Mouse (Mus musculus) heart, embryonic 16.5 days (tissue): Measurements from ENCODE around the gene Cgas. TPM values are rescaled to one million over a fixed set of nuclear protein-coding genes. Genes with fewer than 3 reads are reported as not detected.

Experiments
- ATAC-seq: fragments of 200-750 bp; cut with Nextera tagmentation; replicated peaks from 2 replicates; pipeline ENCODE4 v1.8.0; 2017; ENCODE audit warnings: moderate number of reproducible peaks; ENCODE audit not compliant: insufficient read depth, low FRiP score; ENCODE audit errors: extremely low read depth
- H3K27ac ChIP-seq: fragments of 300-500 bp; sonication (generic); 2 replicates; pipeline ENCODE4 v1.5.1; 2014; ENCODE audit warnings: mild to moderate bottlenecking, low read length, control low read depth, moderate library complexity
- H3K27me3 ChIP-seq: fragments of 300-500 bp; sonication (generic); 2 replicates; pipeline ENCODE4 v1.6.1; 2014; ENCODE audit warnings: low read length, mixed read lengths; ENCODE audit not compliant: control insufficient read depth, insufficient read depth
- H3K36me3 ChIP-seq: fragments of 300-500 bp; sonication (generic); 2 replicates; pipeline ENCODE4 v1.6.1; 2014; ENCODE audit not compliant: control insufficient read depth, insufficient read depth
- H3K4me1 ChIP-seq: fragments of 300-500 bp; sonication (generic); 2 replicates; pipeline ENCODE4 v1.6.1; 2014; ENCODE audit warnings: low read length, mixed read lengths; ENCODE audit not compliant: control insufficient read depth, insufficient read depth
- H3K4me2 ChIP-seq: fragments of 300-500 bp; sonication (generic); 2 replicates; pipeline ENCODE4 v1.6.1; 2014; ENCODE audit warnings: low read depth, mild to moderate bottlenecking, control low read depth, low read length
- H3K4me3 ChIP-seq: fragments of 300-500 bp; sonication (generic); 2 replicates; pipeline ENCODE4 v1.5.1; 2014; ENCODE audit warnings: mild to moderate bottlenecking, control low read depth, low read length
- H3K9ac ChIP-seq: fragments of 300-500 bp; sonication (generic); 2 replicates; pipeline ENCODE4 v1.6.1; 2014; ENCODE audit warnings: low read length, control low read depth
- H3K9me3 ChIP-seq: fragments of 300-500 bp; sonication (generic); replicated peaks from 2 replicates; pipeline ENCODE4 v1.6.1; 2016; ENCODE audit warnings: low read length; ENCODE audit not compliant: control insufficient read depth
- WGBS: fragments of 180-500 bp; shearing (Covaris S2); extraction: QIAGEN DNeasy Blood & Tissue Kit; methylation state at CpG from one replicate; pipeline ENCODE4 v1.1.7; 2014; 5-methylcytosine and 5-hydroxymethylcytosine counted together
- polyA plus RNA-seq: library from polyadenylated mRNA; unstranded; fragments of >200 nt; fragmentation: Nextera tagmentation; extraction: Ambion mirVana; gene quantifications from 2 replicates; pipeline ENCODE4 v1.2.1, GENCODE M21; 2015

Gene Cgas
- polyA plus RNA-seq, 1 experiment from 2014 or later: 1.5 TPM

DNA sequence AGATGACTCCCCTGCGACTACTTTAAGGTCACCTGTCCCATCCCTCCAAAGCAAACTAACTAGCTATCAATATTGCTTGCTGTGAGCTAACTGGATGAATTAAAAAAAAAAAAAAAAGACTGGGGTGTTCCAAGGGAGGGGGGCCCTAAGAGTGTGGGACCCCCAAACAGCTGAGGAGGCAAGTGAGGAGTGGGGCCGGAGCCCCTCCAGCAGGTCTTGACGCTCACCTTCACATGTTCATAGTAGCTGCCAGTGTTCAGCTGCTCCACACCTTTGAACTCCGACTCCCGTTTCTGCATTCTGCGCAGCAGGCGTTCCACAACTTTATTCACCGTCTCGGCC is 829 bp downstream of the Cgas start:
- WGBS: 3% methylated on average over 9 of the region's 9 CpGs
- Histone ChIP-seq H3K4me2 (peak overlapping the region; percentile 93), H3K27me3 (peaks cover 38% of the 10 kb centered on the region), H3K36me3 (no peaks in the 10 kb centered on the region), H3K4me1 (0 out of 2 replicates have a peak, but pooled peaks cover 3% of the 10 kb centered on the region), H3K4me3 (peak overlapping the region; percentile 66), H3K9ac (peak overlapping the region; percentile 75), H3K27ac (no peak overlapping the region), H3K9me3 (no peaks in the 10 kb centered on the region)
- no peak for ATAC-seq

DNA sequence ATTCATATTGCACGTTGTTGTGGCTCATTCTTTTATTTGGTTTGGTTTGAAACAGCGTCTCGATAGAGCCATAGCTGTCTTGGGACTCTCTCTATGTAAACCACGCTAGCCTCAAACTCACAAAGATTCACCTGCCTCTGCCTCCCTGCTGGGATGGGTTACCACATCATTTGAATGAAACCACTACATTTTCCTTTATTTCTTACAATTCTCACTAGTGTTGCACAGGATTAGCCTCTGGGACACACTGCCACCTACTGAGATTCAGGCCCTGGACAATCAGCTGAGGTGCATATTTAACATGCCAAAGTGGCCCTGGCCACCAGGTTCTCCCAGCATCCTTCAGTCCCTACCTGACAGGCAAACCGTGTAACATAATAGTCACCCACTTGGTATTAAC is 3.6 kb downstream of the Cgas start:
- Histone ChIP-seq H3K9me3 (no peaks in the 10 kb centered on the region), H3K27me3 (peaks cover 26% of the 10 kb centered on the region), H3K27ac (no peak overlapping the region), H3K4me2 (no peak overlapping the region), H3K36me3 (no peaks in the 10 kb centered on the region), H3K9ac (no peak overlapping the region), H3K4me3 (no peak overlapping the region), H3K4me1 (0 out of 2 replicates have a peak, but pooled peaks cover 3% of the 10 kb centered on the region)
- WGBS: 69% methylated on average over 5 of the region's 5 CpGs
- no peak for ATAC-seq

DNA sequence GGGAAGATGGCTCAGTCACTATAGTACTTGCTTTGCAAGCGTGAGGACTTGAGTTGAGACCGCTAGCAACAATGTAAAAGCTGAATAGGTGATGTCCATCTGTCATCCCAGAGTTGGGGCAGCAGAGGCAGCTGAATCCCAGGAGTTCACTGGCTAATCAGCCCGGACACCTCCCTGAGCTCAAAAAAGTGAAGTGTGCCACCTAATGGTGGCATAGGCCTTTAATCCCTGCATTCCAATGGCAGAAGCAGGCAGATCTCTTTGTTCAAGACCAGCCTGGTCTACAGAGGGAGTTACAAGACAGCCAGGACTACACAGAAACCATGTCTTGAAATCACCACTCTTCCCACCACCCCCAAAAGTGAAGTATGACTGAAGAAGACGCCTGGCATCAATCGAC is 10.6 kb downstream of the Cgas start:
- Histone ChIP-seq H3K27me3 (peaks cover 2% of the 10 kb centered on the region; the same call in 1 of the 2 replicates), H3K4me3 (no peak overlapping the region), H3K27ac (no peak overlapping the region), H3K36me3 (no peaks in the 10 kb centered on the region), H3K9ac (no peak overlapping the region), H3K9me3 (no peaks in the 10 kb centered on the region), H3K4me2 (no peak overlapping the region), H3K4me1 (0 out of 2 replicates have a peak, but pooled peaks cover 2% of the 10 kb centered on the region)
- 87% methylated on average over 5 of the region's 5 CpGs for WGBS
- no peak for ATAC-seq

DNA sequence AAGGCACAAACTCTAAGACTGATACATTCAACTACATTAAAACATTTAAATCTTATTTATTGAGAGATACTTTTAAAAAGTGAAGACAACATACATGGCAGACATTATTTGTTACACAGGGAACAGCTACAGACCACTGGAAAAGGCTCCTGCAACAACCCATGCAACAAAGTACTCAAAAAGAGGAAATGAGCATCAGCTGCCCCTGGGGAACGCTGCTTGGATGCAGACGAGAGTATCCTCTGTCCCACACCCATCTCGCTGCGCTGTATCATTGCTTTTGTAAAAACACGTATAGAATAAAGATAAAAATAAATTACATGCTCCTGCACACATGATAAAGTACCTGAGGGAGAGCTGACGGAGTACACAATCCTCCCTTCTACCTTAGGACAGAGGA is 12.6 kb downstream of the Cgas start:
- no peak for ATAC-seq
- no peak overlapping the region for H3K4me3 ChIP-seq
- WGBS: 78% methylated on average over 6 of the region's 6 CpGs

DNA sequence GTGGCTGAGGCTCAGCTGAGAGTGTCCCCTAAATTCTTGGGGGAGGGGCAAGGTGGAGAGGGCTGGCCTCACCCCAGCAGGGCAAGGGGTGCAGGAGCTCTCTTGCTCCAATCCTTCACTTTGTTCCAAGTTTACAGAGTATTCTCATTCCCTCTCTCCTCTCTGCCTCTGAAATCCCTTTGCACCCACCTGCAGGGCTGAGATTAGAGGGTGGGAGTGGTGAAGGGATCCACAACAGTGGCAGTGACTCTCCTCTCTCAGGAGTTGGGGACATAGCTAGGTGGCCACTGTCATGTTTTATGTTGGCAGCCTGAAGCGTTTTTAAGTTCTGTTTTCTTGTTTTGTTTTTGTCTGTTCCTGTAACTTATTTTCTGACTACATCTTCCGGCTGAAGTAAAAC is 13.5 kb downstream of the Cgas start:
- Histone ChIP-seq H3K4me1 (0 out of 2 replicates have a peak, but pooled peaks cover 2% of the 10 kb centered on the region), H3K9me3 (no peaks in the 10 kb centered on the region), H3K27ac (no peak overlapping the region), H3K36me3 (no peaks in the 10 kb centered on the region), H3K27me3 (peaks cover 2% of the 10 kb centered on the region; the same call in 1 of the 2 replicates), H3K4me3 (no peak overlapping the region), H3K4me2 (no peak overlapping the region), H3K9ac (no peak overlapping the region)
- WGBS: 61% methylated on average over 2 of the region's 2 CpGs
- no peak for ATAC-seq

More for the DNA sequence above, 12.6 kb downstream of the Cgas start:
- no peak overlapping the region for H3K27ac ChIP-seq
- no peaks in the 10 kb centered on the region for H3K9me3 ChIP-seq
- no peak overlapping the region for H3K4me2 ChIP-seq
- 0 out of 2 replicates have a peak, but pooled peaks cover 2% of the 10 kb centered on the region for H3K4me1 ChIP-seq
- H3K9ac ChIP-seq: no peak overlapping the region
- H3K27me3 ChIP-seq: peaks cover 2% of the 10 kb centered on the region; the same call in 1 of the 2 replicates
- H3K36me3 ChIP-seq: no peaks in the 10 kb centered on the region

DNA sequence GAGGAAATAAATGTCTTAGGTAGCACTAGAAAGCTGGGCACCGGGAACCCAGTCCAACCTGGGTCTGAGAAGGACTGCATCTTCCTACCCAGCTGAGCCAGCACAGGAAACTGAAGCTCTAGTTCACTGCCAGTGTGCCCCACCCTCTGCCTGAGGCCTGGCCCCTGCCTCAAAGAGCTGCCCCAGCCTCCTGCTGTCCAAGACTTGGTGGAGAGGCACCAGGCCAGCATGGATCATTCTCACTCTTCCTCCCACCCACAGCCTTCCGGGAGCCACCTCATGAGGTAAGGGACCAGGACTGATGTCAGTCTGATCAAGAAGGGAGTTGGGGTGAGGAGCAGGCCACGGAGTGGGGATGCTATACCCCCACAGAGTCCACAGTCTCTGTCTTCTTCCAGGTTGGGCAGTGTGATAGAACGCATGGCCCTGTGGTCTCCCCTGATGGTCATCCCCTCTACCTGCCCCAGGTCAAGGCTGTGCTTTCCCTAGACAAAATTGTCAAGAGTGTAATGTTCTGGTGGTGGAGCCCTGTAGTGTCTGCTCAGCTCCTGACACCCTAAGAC is 14.1 kb downstream of the Cgas start:
- Histone ChIP-seq H3K9ac (no peak overlapping the region), H3K9me3 (no peaks in the 10 kb centered on the region), H3K36me3 (no peaks in the 10 kb centered on the region), H3K4me1 (0 out of 2 replicates have a peak, but pooled peaks cover 2% of the 10 kb centered on the region), H3K4me3 (no peak overlapping the region), H3K4me2 (no peak overlapping the region), H3K27me3 (peaks cover 2% of the 10 kb centered on the region; the same call in 1 of the 2 replicates), H3K27ac (no peak overlapping the region)
- WGBS: 83% methylated on average over 4 of the region's 4 CpGs
- no peak for ATAC-seq

DNA sequence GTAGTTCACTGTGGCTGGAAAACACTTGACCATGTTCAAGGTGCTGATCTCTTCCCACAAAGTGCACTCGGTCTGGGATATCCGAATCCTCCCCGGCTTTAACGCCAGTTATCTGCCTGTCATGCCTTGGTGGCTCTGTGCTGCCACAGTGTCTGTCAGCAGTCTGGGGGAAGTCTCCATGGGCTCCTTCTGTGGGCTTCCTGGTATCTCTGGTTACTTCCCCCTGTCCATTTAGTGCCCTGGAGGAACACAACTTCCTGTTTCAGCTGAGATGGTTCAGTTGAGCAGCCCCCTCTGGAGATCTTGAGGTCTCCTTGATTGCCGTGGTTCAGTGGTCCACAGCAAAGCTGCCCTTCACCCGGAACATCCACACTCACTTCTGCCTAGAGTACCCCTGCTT is 14.9 kb downstream of the Cgas start:
- no peak for ATAC-seq
- Histone ChIP-seq H3K27me3 (peaks cover 2% of the 10 kb centered on the region; the same call in 1 of the 2 replicates), H3K27ac (no peak overlapping the region), H3K4me2 (no peak overlapping the region), H3K36me3 (no peaks in the 10 kb centered on the region), H3K9ac (no peak overlapping the region), H3K4me1 (0 out of 2 replicates have a peak, but pooled peaks cover 2% of the 10 kb centered on the region), H3K9me3 (no peaks in the 10 kb centered on the region), H3K4me3 (no peak overlapping the region)
- WGBS: 67% methylated on average over 6 of the region's 6 CpGs

DNA sequence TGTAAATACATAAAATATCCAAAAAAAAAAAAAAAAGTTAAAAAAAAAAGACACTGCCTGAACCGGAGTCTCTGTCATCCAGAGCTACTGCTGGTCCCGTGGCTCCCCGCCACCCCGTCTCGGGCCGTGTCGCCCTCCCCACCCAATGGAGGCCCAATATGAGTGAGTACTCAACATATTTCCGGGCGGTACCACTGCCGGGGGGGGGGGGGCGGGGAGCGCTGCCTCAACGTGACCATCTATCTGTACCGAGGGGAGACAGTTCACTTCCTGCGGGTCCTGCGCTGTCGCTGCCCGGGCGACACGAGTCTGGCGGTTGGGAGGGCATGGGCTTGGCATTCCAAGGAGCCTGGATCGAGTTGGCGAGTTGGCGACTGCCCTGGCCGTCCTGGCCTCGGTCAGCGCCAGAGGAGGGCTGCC is 15.7 kb downstream of the Cgas start:
- Histone ChIP-seq H3K9ac (peak overlapping the region; percentile 66), H3K4me3 (peak overlapping the region; percentile 51), H3K4me1 (0 out of 2 replicates have a peak, but pooled peaks cover 2% of the 10 kb centered on the region), H3K4me2 (peak overlapping the region; percentile 82), H3K36me3 (no peaks in the 10 kb centered on the region), H3K27ac (no peak overlapping the region), H3K9me3 (no peaks in the 10 kb centered on the region), H3K27me3 (peaks cover 2% of the 10 kb centered on the region; the same call in 1 of the 2 replicates)
- peak; percentile 23; the same call in 1 of the 2 replicates for ATAC-seq
- WGBS: 27% methylated on average over 25 of the region's 27 CpGs

DNA sequence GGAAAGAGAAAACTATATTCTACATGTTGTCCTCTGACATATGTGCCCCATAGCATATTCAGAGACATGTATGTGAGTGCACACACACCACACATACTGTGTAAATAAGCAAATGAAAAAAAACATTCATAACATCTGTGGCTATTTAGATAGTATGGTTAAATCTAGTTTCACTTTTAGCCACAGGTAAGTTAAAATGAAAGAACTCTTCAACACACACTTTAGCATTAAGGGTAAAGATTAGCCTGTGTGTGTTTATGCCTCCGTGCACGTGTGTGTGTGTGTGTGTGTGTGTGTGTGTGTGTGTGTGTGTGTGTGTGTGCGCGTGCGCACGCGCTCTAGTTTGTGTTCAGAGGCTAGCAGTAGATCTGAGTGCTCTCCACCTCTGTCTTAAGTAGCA is 41.4 kb downstream of the Cgas start:
- Histone ChIP-seq H3K27ac (no peak overlapping the region), H3K4me2 (no peak overlapping the region), H3K4me1 (no peaks in the 10 kb centered on the region), H3K36me3 (no peaks in the 10 kb centered on the region), H3K9me3 (no peaks in the 10 kb centered on the region), H3K9ac (no peak overlapping the region), H3K4me3 (no peak overlapping the region), H3K27me3 (peaks cover 12% of the 10 kb centered on the region)
- ATAC-seq: no peak
- WGBS: 82% methylated on average over 7 of the region's 7 CpGs
